Mouse (Mus musculus) heart, embryonic 16.5 days (tissue): ENCODE results near the gene Psmb4. TPM values are rescaled to one million over a fixed set of nuclear protein-coding genes. Genes with fewer than 3 reads are reported as not detected.

Experiments
- ATAC-seq: fragments of 200-750 bp; cut with Nextera tagmentation; replicated peaks from 2 replicates; pipeline ENCODE4 v1.8.0; 2017; ENCODE audit warnings: moderate number of reproducible peaks; ENCODE audit not compliant: insufficient read depth, low FRiP score; ENCODE audit errors: extremely low read depth
- H3K27ac ChIP-seq: fragments of 300-500 bp; sonication (generic); 2 replicates; pipeline ENCODE4 v1.5.1; 2014; ENCODE audit warnings: mild to moderate bottlenecking, low read length, control low read depth, moderate library complexity
- H3K27me3 ChIP-seq: fragments of 300-500 bp; sonication (generic); 2 replicates; pipeline ENCODE4 v1.6.1; 2014; ENCODE audit warnings: low read length, mixed read lengths; ENCODE audit not compliant: control insufficient read depth, insufficient read depth
- H3K36me3 ChIP-seq: fragments of 300-500 bp; sonication (generic); 2 replicates; pipeline ENCODE4 v1.6.1; 2014; ENCODE audit not compliant: control insufficient read depth, insufficient read depth
- H3K4me1 ChIP-seq: fragments of 300-500 bp; sonication (generic); 2 replicates; pipeline ENCODE4 v1.6.1; 2014; ENCODE audit warnings: low read length, mixed read lengths; ENCODE audit not compliant: control insufficient read depth, insufficient read depth
- H3K4me2 ChIP-seq: fragments of 300-500 bp; sonication (generic); 2 replicates; pipeline ENCODE4 v1.6.1; 2014; ENCODE audit warnings: low read depth, mild to moderate bottlenecking, control low read depth, low read length
- H3K4me3 ChIP-seq: fragments of 300-500 bp; sonication (generic); 2 replicates; pipeline ENCODE4 v1.5.1; 2014; ENCODE audit warnings: mild to moderate bottlenecking, control low read depth, low read length
- H3K9ac ChIP-seq: fragments of 300-500 bp; sonication (generic); 2 replicates; pipeline ENCODE4 v1.6.1; 2014; ENCODE audit warnings: low read length, control low read depth
- H3K9me3 ChIP-seq: fragments of 300-500 bp; sonication (generic); replicated peaks from 2 replicates; pipeline ENCODE4 v1.6.1; 2016; ENCODE audit warnings: low read length; ENCODE audit not compliant: control insufficient read depth
- WGBS: fragments of 180-500 bp; shearing (Covaris S2); extraction: QIAGEN DNeasy Blood & Tissue Kit; methylation state at CpG from one replicate; pipeline ENCODE4 v1.1.7; 2014; 5-methylcytosine and 5-hydroxymethylcytosine counted together
- polyA plus RNA-seq: library from polyadenylated mRNA; unstranded; fragments of >200 nt; fragmentation: Nextera tagmentation; extraction: Ambion mirVana; gene quantifications from 2 replicates; pipeline ENCODE4 v1.2.1, GENCODE M21; 2015

Gene Psmb4
- polyA plus RNA-seq, 1 experiment from 2014 or later: 299 TPM

DNA sequence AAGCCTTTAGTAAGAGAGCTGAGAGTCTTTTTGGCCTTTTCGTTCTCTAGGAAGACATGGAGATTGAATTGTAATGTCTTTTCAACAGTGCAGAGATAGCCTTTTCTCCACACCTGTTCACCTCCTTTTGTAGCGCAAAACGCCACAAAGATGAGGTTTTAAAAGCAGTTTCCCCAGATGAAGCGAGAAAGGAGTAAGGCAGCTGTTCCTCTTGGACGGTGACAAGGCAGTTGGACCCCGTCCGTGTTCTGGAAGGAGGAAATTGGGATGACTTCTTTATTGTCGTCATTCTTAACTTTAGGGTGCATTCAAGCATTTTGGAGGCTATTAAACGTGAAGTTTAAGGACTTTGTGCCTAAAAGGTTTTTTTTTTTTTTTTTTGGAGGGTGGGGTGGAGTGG, 48.1 kb downstream of the Psmb4 start:
- peak overlapping the region; percentile 80 for H3K4me3 ChIP-seq
- H3K9me3 ChIP-seq: no peaks in the 10 kb centered on the region
- H3K4me2 ChIP-seq: peak overlapping the region; percentile 91
- H3K27me3 ChIP-seq: no peaks in the 10 kb centered on the region
- H3K9ac ChIP-seq: peak overlapping the region; percentile 80
- no peaks in the 10 kb centered on the region for H3K36me3 ChIP-seq
- peaks cover 17% of the 10 kb centered on the region for H3K4me1 ChIP-seq
- WGBS: 12% methylated on average over 9 of the region's 9 CpGs
- H3K27ac ChIP-seq: peak overlapping the region; percentile 95
- no peak for ATAC-seq

DNA sequence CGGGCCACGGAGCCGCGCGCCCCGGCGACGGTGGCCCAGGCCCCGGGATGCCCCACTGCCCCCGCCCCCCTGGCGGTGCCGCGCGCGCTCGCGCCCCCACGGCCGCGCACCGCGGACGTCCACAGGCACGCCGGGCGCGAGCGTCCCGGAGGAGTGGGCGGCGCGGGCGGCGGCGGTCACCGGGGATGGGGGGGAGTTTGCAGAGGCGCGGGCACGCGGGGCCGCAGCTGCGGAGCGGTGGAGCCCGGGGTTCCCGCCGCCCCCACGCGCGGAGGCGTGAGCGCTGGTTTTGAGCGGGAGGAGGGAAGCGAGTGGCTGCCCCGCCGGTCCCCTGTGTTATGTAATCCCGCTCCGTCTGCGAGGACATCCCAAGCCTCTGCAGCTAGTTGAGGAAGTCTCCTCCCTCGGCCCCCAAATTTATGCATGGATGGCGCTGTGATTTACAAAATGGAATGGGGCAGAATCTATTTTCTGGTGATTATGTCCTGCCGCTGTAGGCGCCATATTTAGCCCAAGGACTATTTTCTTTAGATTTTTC, 48.7 kb downstream of the Psmb4 start:
- H3K4me2 ChIP-seq: peak overlapping the region; percentile 91
- H3K4me1 ChIP-seq: peaks cover 17% of the 10 kb centered on the region
- peak; percentile 73 for ATAC-seq
- under 1% methylated on average over 44 of the region's 62 CpGs for WGBS
- H3K9ac ChIP-seq: peak overlapping the region; percentile 80
- H3K9me3 ChIP-seq: no peaks in the 10 kb centered on the region
- no peaks in the 10 kb centered on the region for H3K27me3 ChIP-seq
- no peaks in the 10 kb centered on the region for H3K36me3 ChIP-seq
- peak overlapping the region; percentile 80 for H3K4me3 ChIP-seq
- peak overlapping the region; percentile 95 for H3K27ac ChIP-seq

DNA sequence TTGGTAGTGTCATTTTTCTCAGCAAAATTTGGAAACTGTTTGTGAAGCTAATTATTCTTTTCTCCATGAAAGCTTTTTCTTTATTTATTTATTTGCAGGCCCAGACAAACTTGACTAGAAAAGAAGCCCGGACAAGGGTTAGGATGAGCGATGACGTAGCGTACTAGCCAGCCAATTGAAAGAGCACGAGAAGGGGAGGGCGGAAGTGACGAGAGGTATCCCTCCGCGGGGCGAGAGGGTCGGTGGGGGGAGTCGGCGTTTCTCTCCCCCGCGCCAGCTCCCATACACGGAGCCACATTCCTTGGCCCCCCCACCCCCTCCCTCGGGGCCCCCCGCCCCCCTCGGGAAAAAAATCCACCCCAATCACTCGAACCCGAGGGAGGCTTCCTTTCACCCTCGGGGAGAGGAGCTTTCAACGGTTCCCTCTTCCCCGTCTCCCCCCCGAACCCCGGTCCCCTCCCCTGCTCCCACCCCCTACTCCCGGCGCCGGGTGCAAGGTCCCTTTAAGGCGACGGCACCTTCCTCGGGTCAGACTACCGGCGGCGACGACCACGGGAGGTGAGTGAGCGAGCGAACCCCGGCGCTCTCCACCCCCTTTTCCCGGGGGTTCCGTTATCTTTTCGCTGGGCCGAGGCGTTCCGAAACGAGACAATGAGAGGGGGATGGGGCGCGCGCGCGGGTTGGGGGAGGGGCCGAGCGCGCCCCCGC, 49.4 kb downstream of the Psmb4 start, which contains the start of gene Pogz:
TSS of gene Pogz (plus strand) at position 385 of the 708 bp plus-strand sequence.
- Histone ChIP-seq H3K4me2 (peak within 1 kb of the TSS; percentile 91), H3K4me3 (peak within 1 kb of the TSS; percentile 80), H3K4me1 (peaks cover 17% of the 10 kb centered on the region), H3K27me3 (no peaks in the 10 kb centered on the region), H3K9me3 (no peaks in the 10 kb centered on the region), H3K27ac (peak within 1 kb of the TSS; percentile 95), H3K9ac (peak within 1 kb of the TSS; percentile 80), H3K36me3 (no peaks in the 10 kb centered on the region)
- peak; percentile 95 for ATAC-seq
- under 1% methylated on average over 53 of the region's 57 CpGs for WGBS

DNA sequence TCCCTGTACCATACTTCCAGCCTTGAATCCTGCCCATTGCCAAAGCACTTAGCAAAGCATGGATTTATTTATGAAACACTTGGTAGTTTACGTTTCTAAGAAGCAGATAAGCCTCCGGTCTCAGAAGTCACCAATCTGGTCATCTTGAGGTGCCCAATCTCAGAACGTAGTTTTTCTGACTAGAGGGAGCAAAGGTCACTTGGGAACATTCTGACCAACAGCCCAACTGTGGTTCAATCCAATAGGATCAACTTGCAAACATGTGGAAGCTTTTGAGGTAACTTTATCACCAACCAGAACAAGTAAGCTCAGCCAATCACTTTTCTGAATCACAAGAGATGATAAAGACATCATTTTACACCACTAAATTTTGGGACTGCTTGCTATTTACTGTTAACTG, 51.4 kb downstream of the Psmb4 start:
- ATAC-seq: no peak
- no peak overlapping the region for H3K27ac ChIP-seq
- no peaks in the 10 kb centered on the region for H3K27me3 ChIP-seq
- H3K36me3 ChIP-seq: no peaks in the 10 kb centered on the region
- 62% methylated on average over 3 of the region's 3 CpGs for WGBS
- no peak overlapping the region for H3K9ac ChIP-seq
- peaks cover 13% of the 10 kb centered on the region for H3K4me1 ChIP-seq
- no peak overlapping the region for H3K4me2 ChIP-seq
- no peak overlapping the region for H3K4me3 ChIP-seq
- no peaks in the 10 kb centered on the region for H3K9me3 ChIP-seq

Other genes starting within 250 kb of the Psmb4 start
- gene Gm10972, start 243.8 kb downstream of the Psmb4 start, polyA plus RNA-seq: not detected in 2 replicates
- gene Tuft1, start 228.1 kb downstream of the Psmb4 start, polyA plus RNA-seq: 6.4 and 7.0 TPM in 2 replicates
- 4.0 and 4.3 TPM in 2 replicates for gene Selenbp2, start 193.4 kb downstream of the Psmb4 start, polyA plus RNA-seq
- 2.7 and 4.4 TPM in 2 replicates for gene Cgn, start 100.5 kb downstream of the Psmb4 start, polyA plus RNA-seq
- 8.9 and 9.5 TPM in 2 replicates for gene Pogz, start 49.4 kb downstream of the Psmb4 start, polyA plus RNA-seq
- gene Selenbp1, start 46.1 kb upstream of the Psmb4 start, polyA plus RNA-seq: 124 and 143 TPM in 2 replicates
- 4.0 and 4.7 TPM in 2 replicates for gene Rfx5, start 67.1 kb upstream of the Psmb4 start, polyA plus RNA-seq
- gene Pi4kb, start 87.8 kb upstream of the Psmb4 start, polyA plus RNA-seq: 15.1 and 20.1 TPM in 2 replicates
- 16.4 and 16.9 TPM in 2 replicates for gene Zfp687, start 128.5 kb upstream of the Psmb4 start, polyA plus RNA-seq
- 201 and 223 TPM in 2 replicates for gene Psmd4, start 155.7 kb upstream of the Psmb4 start, polyA plus RNA-seq
- 17.6 and 17.9 TPM in 2 replicates for gene Pip5k1a, start 220.0 kb upstream of the Psmb4 start, polyA plus RNA-seq
- 92.5 and 96.6 TPM in 2 replicates for gene Vps72, start 224.1 kb upstream of the Psmb4 start, polyA plus RNA-seq
- 1.9 TPM in 2 replicates for gene Tmod4, start 237.5 kb upstream of the Psmb4 start, polyA plus RNA-seq
- 54.1 and 59.2 TPM in 2 replicates for gene Scnm1, start 247.1 kb upstream of the Psmb4 start, polyA plus RNA-seq
- gene Lysmd1, start 247.1 kb upstream of the Psmb4 start, polyA plus RNA-seq: 9.7 and 11.3 TPM in 2 replicates